Mouse (Mus musculus) MEL (cell line): ENCODE measurements around the gene Hoxb8.

Source experiments
- CTCF ChIP-seq, 3 experiments: IDR thresholded peaks in 2 of 3; conservative IDR thresholded peaks in 1 of 3; 2 replicates each; pipeline ENCODE4 v1.5.1; 2011 to 2012; ENCODE audit warnings: low read length in 3 of 3, low read depth in 2 of 3, mild to moderate bottlenecking in 2 of 3, improper control_type of control experiment in 1 of 3, inconsistent platforms in 1 of 3, mixed read lengths in 1 of 3, moderate library complexity in 1 of 3; ENCODE audit not compliant: control insufficient read depth in 1 of 3, insufficient read depth in 1 of 3, poor library complexity in 1 of 3, severe bottlenecking in 1 of 3
- ETS1 ChIP-seq: IDR thresholded peaks from 2 replicates; pipeline ENCODE4 v1.6.1; 2012; ENCODE audit warnings: low read depth, mild to moderate bottlenecking, inconsistent platforms, low read length, improper control_type of control experiment, moderate library complexity
- KAT2A ChIP-seq: conservative IDR thresholded peaks from 2 replicates; pipeline ENCODE4 v1.6.1; 2012; ENCODE audit warnings: low read depth, low read length, improper control_type of control experiment, inconsistent platforms
- NRF1 ChIP-seq: IDR thresholded peaks from 2 replicates; pipeline ENCODE4 v1.6.1; 2014; ENCODE audit warnings: low read depth, mild to moderate bottlenecking, inconsistent platforms, low read length, improper control_type of control experiment, moderate library complexity; ENCODE audit not compliant: poor library complexity, insufficient read depth, severe bottlenecking
- POLR2A ChIP-seq, 2 experiments: IDR thresholded peaks; 2 replicates each; pipeline ENCODE4 v1.6.1; 2011 to 2012; ENCODE audit warnings: low read length in 2 of 2, mild to moderate bottlenecking in 2 of 2, control low read depth in 1 of 2, improper control_type of control experiment in 1 of 2, low read depth in 1 of 2, moderate library complexity in 1 of 2; ENCODE audit not compliant: control insufficient read depth in 1 of 2, insufficient read depth in 1 of 2, poor library complexity in 1 of 2
- TCF12 ChIP-seq: IDR thresholded peaks from 2 replicates; pipeline ENCODE4 v1.6.1; 2014; ENCODE audit warnings: low read depth, mild to moderate bottlenecking, inconsistent platforms, low read length, improper control_type of control experiment, moderate library complexity

- TF ChIP-seq CTCF (IDR thresholded peaks at IDR 0.05 in 2 of 3, conservative IDR thresholded peaks at IDR 0.05 in 1 of 3; ENCODE audit: control insufficient read depth in 1 of 3, insufficient read depth in 1 of 3, low read depth in 2 of 3, low read length in 3 of 3, poor library complexity in 1 of 3, severe bottlenecking in 1 of 3) (no peak), POLR2A (IDR thresholded peaks at IDR 0.05; ENCODE audit: control insufficient read depth in 1 of 2, insufficient read depth in 1 of 2, low read depth in 1 of 2, low read length in 2 of 2, poor library complexity in 1 of 2) (no peak), KAT2A (no peak), TCF12 (no peak), ETS1 (no peak), NRF1 (no peak)
Measured at GRCm38 (mm10) chr11:96316696-96317607, 35.2 kb downstream of the Hoxb8 start.
